Mouse (Mus musculus) embryonic fibroblast, embryonic 13.5 days (primary cell): ENCODE data around the gene Rsph10b. TPM values are rescaled to one million over a fixed set of nuclear protein-coding genes. Genes with fewer than 3 reads are reported as not detected.

ENCODE experiments used
- H3K27ac ChIP-seq: 2 replicates; pipeline ENCODE4 v1.5.1; 2012; ENCODE audit warnings: low read length, control low read depth, inconsistent platforms; ENCODE audit not compliant: insufficient read depth
- H3K4me1 ChIP-seq: 2 replicates; pipeline ENCODE4 v1.6.1; 2011; ENCODE audit warnings: low read length; ENCODE audit not compliant: control insufficient read depth, insufficient read depth
- H3K4me3 ChIP-seq: 2 replicates; pipeline ENCODE4 v1.5.1; 2011; ENCODE audit warnings: mild to moderate bottlenecking, control low read depth, low read length; ENCODE audit not compliant: insufficient read depth
- CTCF ChIP-seq: IDR thresholded peaks from 2 replicates; pipeline ENCODE4 v1.5.1; 2011; ENCODE audit warnings: mild to moderate bottlenecking, control low read depth, low read length, moderate library complexity, borderline replicate concordance; ENCODE audit not compliant: insufficient read depth
- POLR2A ChIP-seq: IDR thresholded peaks from 2 replicates; pipeline ENCODE4 v1.6.1; 2011; ENCODE audit warnings: low read depth, mild to moderate bottlenecking, control low read depth, low read length, moderate library complexity
- polyA plus RNA-seq: library from polyadenylated mRNA; stranded (reverse); fragments of >200 nt; gene quantifications from 2 replicates; pipeline ENCODE4 v1.2.4, GENCODE M21; 2011; ENCODE audit warnings: low read depth; ENCODE audit not compliant: missing spikeins, insufficient read length

Gene Rsph10b
- polyA plus RNA-seq, 1 experiment: 0.77 TPM

GRCm38 (mm10) chr5:143933414-143933813 is 579 bp downstream of the Rsph10b start:
- TF ChIP-seq POLR2A (no peak), CTCF (no peak)

GRCm38 (mm10) chr5:143933875-143934274 is 1.0 kb downstream of the Rsph10b start:
- Histone ChIP-seq H3K27ac (no peak overlapping the region), H3K4me3 (no peak overlapping the region), H3K4me1 (no peaks in the 10 kb centered on the region)
- TF ChIP-seq CTCF (no peak), POLR2A (no peak)

More at GRCm38 (mm10) chr5:143933414-143933813, 579 bp downstream of the Rsph10b start:
- Histone ChIP-seq H3K27ac (no peak overlapping the region), H3K4me1 (no peaks in the 10 kb centered on the region), H3K4me3 (no peak overlapping the region)

DNA sequence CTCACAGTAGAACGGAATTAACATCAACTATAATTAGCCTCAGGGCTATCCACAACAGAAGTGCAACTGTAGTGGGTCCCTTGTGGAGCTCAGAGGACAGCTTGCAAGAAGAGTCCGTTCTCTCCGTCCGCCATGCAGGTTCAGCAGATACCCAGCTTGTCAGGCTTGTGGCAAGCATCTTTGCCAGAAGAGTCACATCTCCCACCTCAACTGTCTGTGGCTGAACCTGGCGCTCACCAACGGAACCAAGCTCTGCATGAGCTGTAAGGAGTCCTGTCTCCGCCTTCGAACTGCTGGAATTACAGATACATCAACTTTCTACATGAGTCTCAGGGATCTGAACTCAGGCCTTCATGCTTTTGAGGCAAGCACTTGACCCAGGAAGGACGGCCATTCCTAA is 3.3 kb downstream of the Rsph10b start:
- H3K4me3 ChIP-seq: no peak overlapping the region
- H3K27ac ChIP-seq: no peak overlapping the region
- no peaks in the 10 kb centered on the region for H3K4me1 ChIP-seq
- TF ChIP-seq CTCF: no peak
- TF ChIP-seq POLR2A: no peak

DNA sequence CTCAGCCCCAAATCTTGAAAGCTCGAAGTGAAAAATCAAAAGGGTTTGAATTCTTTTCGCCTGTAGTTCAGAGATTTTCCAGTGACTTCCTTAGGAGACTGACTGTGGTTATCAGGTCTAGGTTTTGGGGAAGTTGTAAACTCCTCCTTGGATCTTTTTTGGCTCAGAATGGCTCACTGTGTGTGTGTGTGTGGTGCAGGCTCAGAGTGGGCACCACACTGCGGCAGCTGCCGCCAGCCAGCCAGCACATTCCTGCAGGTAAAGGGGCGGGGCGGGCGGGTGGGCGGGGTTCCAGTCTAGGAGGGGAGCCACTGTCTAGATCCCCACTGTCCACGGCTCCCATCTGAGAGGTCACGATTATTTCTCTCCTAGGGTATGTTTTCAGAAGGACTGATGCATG is 8.8 kb downstream of the Rsph10b start:
- H3K27ac ChIP-seq: no peak overlapping the region
- H3K4me1 ChIP-seq: no peaks in the 10 kb centered on the region
- TF ChIP-seq POLR2A (no peak), CTCF (no peak)

DNA sequence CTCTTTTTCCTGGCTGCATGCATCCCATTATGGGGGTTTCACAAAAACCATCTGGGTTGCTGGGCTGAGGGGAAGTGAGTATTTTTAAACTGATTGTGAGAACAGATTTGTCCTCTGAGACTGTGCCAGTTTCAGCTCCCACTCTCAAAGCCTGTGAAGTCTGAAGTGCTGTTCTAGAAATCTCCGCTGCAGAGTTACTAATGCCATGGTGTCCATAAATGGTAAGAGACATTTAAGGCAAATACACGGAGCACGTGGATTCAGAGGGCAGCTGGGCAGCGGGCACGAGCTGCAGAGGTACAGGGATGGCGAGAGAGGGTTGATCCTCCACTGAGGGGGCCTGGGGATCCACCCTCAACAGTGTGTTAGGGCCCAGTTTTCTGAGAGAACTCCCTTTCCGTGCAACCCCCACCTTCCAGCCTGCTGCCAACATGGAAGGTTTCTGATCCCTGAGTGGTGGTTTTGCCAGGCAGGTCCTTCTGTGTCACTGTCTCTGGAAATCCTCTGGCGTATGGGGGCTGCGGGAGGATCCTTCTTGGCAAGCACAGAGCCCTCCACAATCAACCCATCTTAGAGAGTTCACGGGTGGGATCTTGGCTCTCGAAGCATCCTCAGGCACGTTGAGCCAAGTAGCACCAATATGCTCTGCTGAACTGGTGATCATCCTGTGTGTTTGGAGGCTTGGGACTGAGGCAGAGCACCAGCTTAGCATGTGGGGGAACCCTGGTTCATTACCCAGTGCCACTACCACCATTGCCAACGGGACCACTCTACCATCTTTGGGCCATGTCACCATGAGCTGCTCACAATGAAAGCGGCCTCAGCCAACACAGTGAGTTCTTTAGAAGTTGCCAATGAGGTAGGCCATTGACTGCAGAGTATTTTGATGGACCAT is 10.6 kb downstream of the Rsph10b start:
- Histone ChIP-seq H3K27ac (no peak overlapping the region), H3K4me3 (no peak overlapping the region), H3K4me1 (no peaks in the 10 kb centered on the region)
- TF ChIP-seq CTCF: no peak
- no peak for TF ChIP-seq POLR2A

More for the DNA sequence above, 8.8 kb downstream of the Rsph10b start:
- no peak overlapping the region for H3K4me3 ChIP-seq

DNA sequence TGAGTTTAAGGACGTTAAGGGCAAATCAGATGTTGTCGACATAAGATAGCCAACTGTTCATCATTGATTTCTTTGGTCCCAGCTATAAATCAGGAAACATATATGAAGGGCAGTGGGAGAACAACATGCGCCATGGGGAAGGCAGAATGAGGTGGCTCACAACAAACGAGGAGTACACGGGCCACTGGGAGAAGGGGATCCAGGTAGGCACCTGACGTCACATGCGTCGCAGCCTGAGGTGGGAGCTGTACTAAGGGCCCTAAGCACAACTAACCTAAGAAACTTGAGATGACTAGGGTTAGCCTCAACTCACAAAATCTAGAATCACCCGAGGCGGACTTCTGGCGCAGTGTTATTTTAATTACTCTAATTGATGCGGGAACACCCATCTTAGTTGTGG is 15.5 kb downstream of the Rsph10b start:
- TF ChIP-seq POLR2A (no peak), CTCF (no peak)

DNA sequence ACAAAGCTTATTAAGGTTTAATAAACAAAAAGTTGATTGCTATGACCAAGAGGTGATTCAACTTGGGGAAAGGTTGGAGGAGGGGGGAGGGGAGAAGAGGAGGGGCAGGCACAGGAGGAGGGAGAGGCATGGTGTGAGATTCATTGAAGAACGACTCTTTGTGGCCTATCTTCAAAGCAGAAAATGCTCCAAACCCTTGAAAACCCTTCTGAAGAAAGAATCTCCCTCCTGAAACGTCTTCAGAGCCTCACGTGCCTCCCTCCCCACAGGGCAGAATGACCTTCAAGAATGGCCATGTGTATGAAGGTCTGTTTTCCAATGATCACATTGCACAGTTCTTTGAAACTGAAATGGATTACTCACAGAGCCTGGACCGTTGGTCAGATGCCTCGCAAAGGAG is 17.2 kb downstream of the Rsph10b start:
- Histone ChIP-seq H3K27ac (no peak overlapping the region), H3K4me1 (no peaks in the 10 kb centered on the region), H3K4me3 (no peak overlapping the region)
- TF ChIP-seq CTCF (no peak), POLR2A (no peak)

More for the DNA sequence above, 15.5 kb downstream of the Rsph10b start:
- no peak overlapping the region for H3K4me3 ChIP-seq
- H3K4me1 ChIP-seq: no peaks in the 10 kb centered on the region
- H3K27ac ChIP-seq: no peak overlapping the region

- no peak overlapping the region for H3K4me3 ChIP-seq
- no peaks in the 10 kb centered on the region for H3K4me1 ChIP-seq
- H3K27ac ChIP-seq: no peak overlapping the region
- no peak for TF ChIP-seq CTCF
- no peak for TF ChIP-seq POLR2A
These were observed 24.3 kb downstream of the Rsph10b start for GRCm38 (mm10) chr5:143957101-143957500.

DNA sequence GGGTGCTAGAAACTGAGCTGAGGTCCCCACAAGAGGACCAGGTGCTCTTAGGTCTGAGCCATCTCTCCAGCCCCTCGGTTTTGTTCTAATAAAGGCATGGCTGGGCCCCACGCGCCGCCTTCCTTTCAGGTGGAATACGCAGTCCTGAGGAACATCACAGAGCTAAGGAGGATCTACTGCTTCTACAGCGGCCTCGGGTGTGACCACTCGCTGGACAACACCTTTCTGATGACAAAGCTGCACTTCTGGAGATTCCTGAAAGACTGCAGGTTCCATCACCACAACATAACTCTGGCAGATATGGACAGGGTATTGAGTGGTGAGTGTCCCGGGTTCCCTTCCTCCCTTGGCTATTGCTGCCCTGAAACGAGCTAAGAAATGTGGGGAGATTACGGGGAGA is 26.7 kb downstream of the Rsph10b start:
- H3K4me3 ChIP-seq: no peak overlapping the region
- TF ChIP-seq CTCF (no peak), POLR2A (no peak)
- no peak overlapping the region for H3K27ac ChIP-seq
- H3K4me1 ChIP-seq: no peaks in the 10 kb centered on the region

- H3K27ac ChIP-seq: no peak overlapping the region
- no peak for TF ChIP-seq POLR2A
- no peaks in the 10 kb centered on the region; the same call in 1 of the 2 replicates for H3K4me1 ChIP-seq
- H3K4me3 ChIP-seq: no peak overlapping the region
These were observed 28.3 kb downstream of the Rsph10b start for GRCm38 (mm10) chr5:143961176-143961575.
